ENCODE assay signal across 10 mouse cellular contexts in genomic region chr7:115252370-115252750, GRCm38 (mm10).
"Had no signal": no experiment of that assay in that cellular context is flagged by ENCODE, and none has a peak within 500 bp of the region (broad histone marks: within the 10 kb centered on the region; RNA-seq: fewer than 3 reads in every experiment).

No protein-coding gene starts in this region.

- H3K4me2 ChIP-seq: stomach, embryonic 15.5 days had no signal

- H3K36me3 ChIP-seq: stomach, embryonic 15.5 days had no signal

- H3K27ac ChIP-seq: left cerebral cortex, adult 2 months; liver, embryonic 14.5 days; stomach, embryonic 15.5 days had no signal

- H3K9me3 ChIP-seq: stomach, embryonic 15.5 days had no signal

- H3K4me3 ChIP-seq: left cerebral cortex, adult 2 months; stomach, embryonic 15.5 days had no signal

- DNase-seq: kidney, postnatal 10 days; lung, adult 18-20 months; right cerebral cortex, postnatal 14 days; thymus, adult 2 months; thymus, postnatal 25 days had no signal

- ATAC-seq: intestine, embryonic 16.5 days; midbrain, embryonic 16.5 days had no signal

- H3K27me3 ChIP-seq: stomach, embryonic 15.5 days had no signal

- H3K9ac ChIP-seq: liver, embryonic 14.5 days; stomach, embryonic 15.5 days had no signal

- H3K4me1 ChIP-seq: stomach, embryonic 15.5 days had no signal
